Mouse (Mus musculus) lung, embryonic 15.5 days (tissue): ENCODE results near the gene Brwd1. TPM values are rescaled to one million over a fixed set of nuclear protein-coding genes. Genes with fewer than 3 reads are reported as not detected.
"Not testable (repeated sequence)": the region's sequence is repeated elsewhere in the genome, so short reads cannot be mapped to it uniquely, and the experiment has no call there.

Experiments used
- ATAC-seq: fragments of 200-750 bp; cut with Nextera tagmentation; 2 replicates; pipeline ENCODE4 v1.8.0; 2017; ENCODE audit warnings: moderate number of reproducible peaks, borderline replicate concordance; ENCODE audit not compliant: low FRiP score, low TSS enrichment; ENCODE audit errors: extremely low read depth
- H3K27ac ChIP-seq: fragments of 300-500 bp; sonication (generic); 2 replicates; pipeline ENCODE4 v1.5.1; 2015; ENCODE audit warnings: moderate library complexity, mild to moderate bottlenecking, inconsistent platforms
- H3K27me3 ChIP-seq: fragments of 300-500 bp; sonication (generic); 2 replicates; pipeline ENCODE4 v1.6.1; 2015; ENCODE audit warnings: inconsistent platforms
- H3K36me3 ChIP-seq: fragments of 300-500 bp; sonication (generic); 2 replicates; pipeline ENCODE4 v1.6.1; 2015; ENCODE audit warnings: inconsistent platforms
- H3K4me1 ChIP-seq: fragments of 300-500 bp; sonication (generic); 2 replicates; pipeline ENCODE4 v1.6.1; 2015; ENCODE audit warnings: inconsistent platforms
- H3K4me2 ChIP-seq: fragments of 300-500 bp; sonication (generic); 2 replicates; pipeline ENCODE4 v1.6.1; 2015; ENCODE audit warnings: inconsistent platforms, mild to moderate bottlenecking, moderate library complexity
- H3K4me3 ChIP-seq: fragments of 300-500 bp; sonication (generic); 2 replicates; pipeline ENCODE4 v1.5.1; 2015; ENCODE audit warnings: mild to moderate bottlenecking, inconsistent platforms
- H3K9ac ChIP-seq: fragments of 300-500 bp; sonication (generic); 2 replicates; pipeline ENCODE4 v1.6.1; 2015; ENCODE audit warnings: inconsistent platforms
- H3K9me3 ChIP-seq: fragments of 300-500 bp; sonication (generic); 2 replicates; pipeline ENCODE4 v1.6.1; 2016; ENCODE audit warnings: inconsistent platforms
- WGBS: fragments of 180-500 bp; shearing (Covaris S2); methylation state at CpG from one replicate; pipeline ENCODE4 v1.1.7; 2015; 5-methylcytosine and 5-hydroxymethylcytosine counted together
- polyA plus RNA-seq: library from polyadenylated mRNA; unstranded; fragments of >200 nt; fragmentation: Nextera tagmentation; extraction: Ambion mirVana; gene quantifications from 2 replicates; pipeline ENCODE4 v1.2.1, GENCODE M21; 2015

The Brwd1 gene
- polyA plus RNA-seq, 1 experiment from 2014 or later: 81.5 TPM

DNA sequence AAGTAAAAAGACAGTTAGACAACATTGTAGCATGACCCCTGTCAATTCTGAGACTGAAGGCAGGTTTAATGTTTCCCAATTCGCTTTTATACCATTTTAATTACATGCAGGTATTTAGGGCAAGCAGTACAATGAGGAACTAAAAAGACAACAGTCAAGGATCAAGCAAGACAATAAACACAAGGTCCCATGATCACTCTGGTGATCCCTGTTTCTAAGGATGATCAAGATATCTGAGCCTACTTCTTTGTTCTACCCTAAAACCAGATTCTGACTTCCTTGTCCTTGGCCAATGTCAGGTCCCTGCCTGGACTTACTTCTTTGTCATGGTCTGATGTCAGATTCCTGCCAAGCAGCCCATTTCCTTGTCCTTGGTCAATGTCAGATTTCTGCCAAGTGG is 120.8 kb downstream of the Brwd1 start:
- H3K27ac ChIP-seq, H3K9ac ChIP-seq, ATAC-seq, H3K27me3 ChIP-seq, H3K4me2 ChIP-seq, H3K36me3 ChIP-seq, H3K9me3 ChIP-seq, H3K4me3 ChIP-seq, H3K4me1 ChIP-seq: not testable (repeated sequence)
- 75% methylated on average over 1 of the region's 1 CpGs for WGBS

DNA sequence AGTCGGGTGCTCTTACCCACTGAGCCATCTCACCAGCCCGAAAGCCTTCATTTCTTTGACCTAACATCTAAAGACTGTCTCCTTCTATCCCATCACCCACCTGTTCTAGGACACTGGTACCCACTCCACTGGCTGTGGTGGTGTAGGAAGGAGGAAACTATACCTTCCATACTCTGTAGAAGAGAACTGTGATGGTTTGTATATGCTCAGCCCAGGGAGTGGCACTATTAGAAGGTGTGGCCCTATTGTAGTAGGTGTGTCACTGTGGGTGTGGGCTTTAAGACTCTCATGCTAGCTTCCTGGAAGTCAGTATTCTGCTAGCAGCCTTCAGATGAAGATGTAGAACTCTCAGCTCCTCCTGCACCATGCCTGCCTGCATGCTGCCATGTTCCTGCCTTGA is 121.6 kb downstream of the Brwd1 start:
- H3K36me3 ChIP-seq, H3K9me3 ChIP-seq, H3K27ac ChIP-seq, ATAC-seq, H3K4me2 ChIP-seq, H3K9ac ChIP-seq, H3K27me3 ChIP-seq, H3K4me3 ChIP-seq, H3K4me1 ChIP-seq: not testable (repeated sequence)
- WGBS: 89% methylated on average over 2 of the region's 2 CpGs

DNA sequence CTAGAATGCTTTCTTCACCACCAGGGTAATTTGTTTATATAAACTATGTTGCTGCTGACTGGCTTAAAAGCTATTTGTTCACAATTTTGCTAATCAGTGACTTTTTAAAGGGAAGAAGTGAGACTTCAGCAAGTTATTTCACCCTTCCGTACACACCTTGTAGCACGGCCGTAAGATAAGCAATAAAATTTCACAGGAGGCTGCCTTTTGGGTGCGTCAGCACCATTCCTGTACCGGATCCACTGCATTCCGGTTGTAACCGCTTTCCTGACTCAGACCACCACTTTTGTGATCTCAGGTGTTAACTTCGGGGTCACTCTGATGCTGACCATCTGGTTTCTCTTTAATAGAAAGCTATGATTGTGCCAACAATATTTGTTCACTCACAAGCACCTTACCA is 124.2 kb downstream of the Brwd1 start:
- WGBS: 71% methylated on average over 8 of the region's 8 CpGs
- H3K9me3 ChIP-seq: no peaks in the 10 kb centered on the region
- H3K4me3 ChIP-seq: no peak overlapping the region
- no peaks in the 10 kb centered on the region for H3K36me3 ChIP-seq
- H3K27me3 ChIP-seq: no peaks in the 10 kb centered on the region
- H3K9ac ChIP-seq: no peak overlapping the region
- H3K4me2 ChIP-seq: no peak overlapping the region
- H3K27ac ChIP-seq: no peak overlapping the region
- peaks cover 5% of the 10 kb centered on the region for H3K4me1 ChIP-seq
- ATAC-seq: no peak

DNA sequence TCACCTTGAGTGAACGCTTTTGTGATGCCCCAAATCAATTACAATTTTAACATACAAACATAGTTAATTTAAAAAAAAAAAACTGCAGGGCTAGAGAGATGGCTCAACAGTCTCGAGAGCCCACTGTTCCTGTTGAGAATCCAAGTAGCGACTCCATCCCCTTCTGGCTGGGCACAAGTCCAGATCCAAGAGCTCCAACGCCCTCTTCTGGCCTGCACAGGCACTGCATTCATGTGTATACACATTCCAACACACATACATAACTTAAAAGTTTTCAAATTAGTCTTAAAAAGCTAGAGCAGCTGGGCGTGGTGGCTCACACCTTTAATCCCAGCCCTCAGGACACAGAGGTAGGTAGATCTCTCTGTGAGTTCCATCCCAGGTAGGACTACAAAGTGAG is 125.7 kb downstream of the Brwd1 start:
- no peak overlapping the region for H3K27ac ChIP-seq
- no peak overlapping the region for H3K4me3 ChIP-seq
- H3K4me2 ChIP-seq: no peak overlapping the region
- H3K36me3 ChIP-seq: no peaks in the 10 kb centered on the region
- H3K27me3 ChIP-seq: no peaks in the 10 kb centered on the region
- H3K9me3 ChIP-seq: no peaks in the 10 kb centered on the region
- no peaks in the 10 kb centered on the region for H3K4me1 ChIP-seq
- H3K9ac ChIP-seq: no peak overlapping the region
- no peak for ATAC-seq
- WGBS: 54% methylated on average over 5 of the region's 5 CpGs

DNA sequence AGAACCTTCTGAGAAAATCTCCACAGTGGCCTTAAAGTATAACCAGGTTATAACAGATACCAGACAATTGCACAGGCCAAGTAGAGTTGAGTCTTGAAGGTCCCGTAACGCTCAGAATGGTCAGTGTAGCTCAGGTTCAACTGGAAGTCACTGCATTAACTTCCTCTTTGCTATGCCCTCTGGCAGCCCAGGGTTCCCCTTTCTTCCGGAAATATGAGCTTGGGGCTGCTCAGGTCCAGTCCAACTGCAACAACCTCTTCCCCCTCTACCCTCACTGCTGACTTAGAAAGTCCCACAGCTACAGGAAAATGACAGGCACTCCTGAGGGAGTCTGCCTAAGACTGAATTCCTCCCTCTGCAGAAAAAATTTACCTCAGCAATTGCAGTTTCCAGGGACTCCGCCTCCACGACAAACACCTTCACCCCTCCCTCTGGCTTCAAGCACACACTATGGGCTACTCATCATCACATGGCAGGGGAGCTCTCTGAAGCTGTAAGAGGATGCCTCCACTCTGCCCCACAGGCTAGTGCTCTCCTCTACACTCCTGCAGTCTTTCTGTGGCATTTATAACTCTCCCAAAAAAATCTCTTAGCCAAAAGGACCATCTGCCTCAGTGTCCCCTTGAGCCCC is 126.5 kb downstream of the Brwd1 start:
- H3K4me1 ChIP-seq: no peaks in the 10 kb centered on the region

DNA sequence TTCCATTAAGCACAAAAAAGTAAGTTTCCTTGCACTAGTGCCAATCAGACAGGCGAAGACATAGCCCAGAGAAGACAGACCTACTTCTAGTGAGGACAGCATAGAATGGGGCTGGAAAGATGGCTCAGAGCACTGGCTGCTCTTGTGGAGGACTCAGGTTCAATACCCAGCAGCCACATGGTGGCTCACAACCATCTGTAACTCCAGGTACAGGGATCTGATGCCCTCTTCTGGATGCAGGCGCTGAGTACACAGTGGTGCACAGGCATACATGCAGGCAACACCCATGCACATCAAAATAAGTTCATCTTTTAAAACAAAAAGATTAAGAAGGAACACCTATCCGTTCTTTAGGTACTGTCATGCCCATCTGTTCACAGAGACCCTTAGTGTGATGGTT is 128.0 kb downstream of the Brwd1 start:
- Histone ChIP-seq H3K4me3 (no peak overlapping the region), H3K9me3 (no peaks in the 10 kb centered on the region), H3K4me1 (no peaks in the 10 kb centered on the region), H3K4me2 (no peak overlapping the region), H3K36me3 (no peaks in the 10 kb centered on the region), H3K9ac (no peak overlapping the region), H3K27me3 (no peaks in the 10 kb centered on the region), H3K27ac (no peak overlapping the region)
- 88% methylated on average over 3 of the region's 3 CpGs for WGBS
- ATAC-seq: no peak

More for the DNA sequence above, 126.5 kb downstream of the Brwd1 start:
- Histone ChIP-seq H3K9me3 (no peaks in the 10 kb centered on the region), H3K27ac (no peak overlapping the region), H3K4me2 (no peak overlapping the region), H3K4me3 (no peak overlapping the region), H3K36me3 (no peaks in the 10 kb centered on the region), H3K9ac (no peak overlapping the region), H3K27me3 (no peaks in the 10 kb centered on the region)
- ATAC-seq: no peak
- 62% methylated on average over 5 of the region's 5 CpGs for WGBS

DNA sequence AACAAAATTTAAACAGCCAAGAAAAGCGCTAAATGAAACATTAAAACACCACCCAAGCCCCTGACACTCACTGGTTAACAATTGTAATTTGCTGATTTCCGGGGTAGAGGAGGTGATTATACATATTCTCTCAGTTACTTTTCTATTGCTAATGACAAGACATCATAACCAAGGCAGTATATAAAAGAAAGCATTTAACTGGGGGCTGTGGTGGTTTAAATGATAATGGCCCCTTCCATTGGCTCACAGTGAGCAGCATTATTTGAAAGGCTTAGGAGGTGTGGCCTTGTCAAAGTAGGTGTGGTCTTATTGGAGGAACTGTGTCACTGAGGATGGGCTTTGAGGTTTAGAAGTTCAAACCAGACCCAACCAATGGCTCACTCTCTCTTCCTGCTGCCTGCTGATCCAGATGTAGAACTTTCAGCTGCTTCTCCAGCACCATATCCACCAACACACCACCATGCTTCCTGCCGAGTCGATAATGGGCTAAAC is 129.1 kb downstream of the Brwd1 start:
- Histone ChIP-seq H3K9ac (no peak overlapping the region), H3K4me3 (no peak overlapping the region), H3K36me3 (no peaks in the 10 kb centered on the region), H3K27me3 (no peaks in the 10 kb centered on the region), H3K9me3 (no peaks in the 10 kb centered on the region), H3K27ac (no peak overlapping the region), H3K4me2 (no peak overlapping the region), H3K4me1 (no peaks in the 10 kb centered on the region)
- no peak for ATAC-seq
- 86% methylated on average over 4 of the region's 4 CpGs for WGBS

DNA sequence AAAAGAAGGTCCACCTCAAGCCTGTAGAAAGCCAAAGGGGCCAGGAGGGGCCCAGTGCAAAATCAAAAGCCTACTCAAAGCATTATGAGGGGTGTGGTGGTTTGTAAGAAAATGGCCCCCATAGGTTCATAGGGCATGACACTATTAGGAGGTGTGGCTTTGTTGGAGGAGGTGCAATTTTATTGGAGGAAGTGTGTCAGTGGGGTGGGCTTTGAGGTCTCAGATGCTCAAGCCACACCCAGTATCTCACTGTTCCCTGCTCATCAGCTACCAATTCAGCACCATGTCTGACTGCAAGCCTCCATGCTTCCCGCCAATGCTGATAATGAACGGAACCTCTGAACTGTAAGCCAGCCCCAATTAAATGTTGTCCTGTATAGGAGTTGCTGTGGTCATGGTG is 130.9 kb downstream of the Brwd1 start:
- Histone ChIP-seq H3K4me1 (0 out of 2 replicates have a peak, but pooled peaks cover 4% of the 10 kb centered on the region), H3K27me3 (no peaks in the 10 kb centered on the region), H3K36me3 (no peaks in the 10 kb centered on the region), H3K9ac (no peak overlapping the region), H3K9me3 (no peaks in the 10 kb centered on the region), H3K4me2 (no peak overlapping the region), H3K27ac (no peak overlapping the region), H3K4me3 (no peak overlapping the region)
- no peak for ATAC-seq
- WGBS: 96% methylated on average over 2 of the region's 2 CpGs

DNA sequence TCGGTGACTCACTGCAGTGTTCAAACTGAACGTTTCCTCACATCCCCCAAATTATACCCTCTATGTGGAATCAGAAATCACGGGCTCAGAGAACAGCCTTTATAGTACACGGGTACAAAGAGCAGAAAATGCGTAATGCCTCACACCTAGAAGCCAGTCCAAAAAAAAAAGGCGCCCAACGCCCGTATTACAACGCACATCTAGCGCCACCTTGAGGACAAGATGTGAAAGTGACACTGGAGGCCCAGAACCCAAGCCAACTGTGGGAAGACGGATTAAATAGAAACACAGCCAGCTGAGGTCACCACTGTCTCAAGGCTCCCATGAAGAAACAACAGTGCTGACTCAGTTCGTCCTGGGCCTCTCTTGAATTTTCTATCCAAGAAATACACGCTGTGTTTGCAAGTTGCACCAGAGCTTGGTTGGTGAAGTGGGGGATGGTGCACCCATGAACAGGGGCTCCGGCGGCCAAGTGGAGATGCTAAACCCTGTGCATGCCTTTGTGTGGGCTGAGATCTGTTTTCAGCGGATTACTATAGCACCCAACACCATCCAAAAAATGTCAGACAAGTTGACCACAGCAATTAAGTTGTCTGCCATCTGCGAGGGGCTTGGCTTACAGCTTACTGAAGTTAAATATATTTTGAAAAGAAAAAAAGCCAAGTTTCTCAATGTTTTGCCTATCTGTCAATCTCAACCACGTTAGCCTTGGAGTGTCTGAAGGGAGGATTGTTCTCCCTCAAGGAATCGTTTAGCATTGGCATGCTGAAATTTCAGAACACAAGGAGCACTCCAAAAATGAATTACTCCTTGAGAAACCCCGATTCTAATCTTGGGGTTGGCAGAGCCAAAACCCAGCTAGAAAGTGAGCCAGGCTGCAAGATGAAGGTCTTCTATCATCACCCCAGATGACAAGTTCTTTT is 136.7 kb downstream of the Brwd1 start:
- 16% methylated on average over 20 of the region's 20 CpGs for WGBS
- Histone ChIP-seq H3K4me1 (peaks cover 22% of the 10 kb centered on the region), H3K4me2 (peak overlapping the region; percentile 43), H3K9ac (peak overlapping the region; percentile 8; the same call in 1 of the 2 replicates), H3K36me3 (no peaks in the 10 kb centered on the region), H3K27ac (peak overlapping the region; percentile 66), H3K27me3 (no peaks in the 10 kb centered on the region), H3K9me3 (no peaks in the 10 kb centered on the region), H3K4me3 (no peak overlapping the region)
- ATAC-seq: peak; percentile 83; the same call in 1 of the 2 replicates

DNA sequence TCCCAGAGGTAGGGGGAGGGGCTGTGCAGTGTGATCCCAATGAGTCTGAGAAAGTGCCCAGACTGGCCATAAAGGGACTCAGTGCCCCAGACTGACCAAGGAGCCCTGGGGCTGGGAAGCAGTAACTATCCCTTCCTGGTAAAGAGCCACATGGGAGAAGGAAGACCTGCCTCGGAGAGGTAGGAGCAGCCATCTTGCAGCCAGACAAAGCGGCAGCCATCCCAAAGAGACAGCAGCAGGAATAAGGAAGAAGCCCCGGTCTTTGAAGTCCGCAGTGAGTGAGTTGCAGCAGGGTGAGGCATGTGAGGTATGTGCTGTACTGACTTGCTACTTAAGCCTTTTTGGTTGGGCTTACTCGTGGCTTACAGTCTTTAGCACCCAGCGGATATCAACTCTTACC is 139.1 kb downstream of the Brwd1 start:
- 73% methylated on average over 6 of the region's 6 CpGs for WGBS
- no peak for ATAC-seq

More for the DNA sequence above, 139.1 kb downstream of the Brwd1 start:
- no peaks in the 10 kb centered on the region for H3K36me3 ChIP-seq
- no peak overlapping the region for H3K9ac ChIP-seq
- no peak overlapping the region for H3K4me3 ChIP-seq
- no peak overlapping the region for H3K4me2 ChIP-seq
- no peaks in the 10 kb centered on the region; the same call in 1 of the 2 replicates for H3K9me3 ChIP-seq
- H3K4me1 ChIP-seq: peaks cover 22% of the 10 kb centered on the region
- H3K27ac ChIP-seq: no peak overlapping the region
- no peaks in the 10 kb centered on the region for H3K27me3 ChIP-seq
